Mouse (Mus musculus) heart, adult 2 months (tissue): ENCODE results near the gene Phc1.

ENCODE experiments used
- CTCF ChIP-seq: fragments of 200-600 bp; IDR thresholded peaks from 2 replicates; pipeline ENCODE4 v1.8.1; 2022; ENCODE audit warnings: antibody characterized with exemption, mild to moderate bottlenecking, moderate library complexity
- EP300 ChIP-seq: fragments of 200-500 bp; IDR thresholded peaks from 2 replicates; pipeline ENCODE4 v1.6.1; 2011; ENCODE audit warnings: low read depth, low read length, control low read depth; ENCODE audit not compliant: insufficient read depth
- POLR2A ChIP-seq: fragments of 200-500 bp; IDR thresholded peaks from 2 replicates; pipeline ENCODE4 v1.6.1; 2011; ENCODE audit warnings: mild to moderate bottlenecking, low read depth, low read length, control low read depth; ENCODE audit not compliant: insufficient read depth

GRCm38 (mm10) chr6:122366976-122367375, 26.6 kb upstream of the Phc1 start:
- no peak for TF ChIP-seq EP300
- TF ChIP-seq POLR2A, result no peak
- no peak for TF ChIP-seq CTCF
